Mouse (Mus musculus): ENCODE data around the gene Fgfr2. TPM values are rescaled to one million over a fixed set of nuclear protein-coding genes. Genes with fewer than 3 reads are reported as not detected.

The Fgfr2 gene
- polyA plus RNA-seq, 1 experiment from 2014 or later = 110 TPM

DNA sequence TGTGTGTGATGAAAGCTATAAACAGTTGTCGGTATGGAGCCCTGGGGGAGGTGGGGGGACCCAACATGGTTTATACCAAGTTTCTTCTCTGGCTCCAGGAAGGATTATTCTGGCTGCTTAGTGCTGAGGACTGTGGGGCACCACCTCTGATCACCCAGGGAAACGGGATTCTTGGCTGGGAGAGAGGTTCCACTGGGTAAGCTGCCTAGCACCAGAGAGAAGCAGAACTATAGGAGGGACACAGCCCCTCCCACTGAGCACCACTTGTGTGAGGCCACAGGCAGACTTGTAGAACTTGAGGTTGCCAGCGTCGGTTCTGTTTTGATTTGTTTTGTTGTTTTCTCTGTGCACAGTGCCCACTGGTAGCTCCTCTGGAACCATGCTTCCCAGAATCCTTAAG is 269.2 kb downstream of the Fgfr2 start:
- DNase-seq (ENCODE audit: low spot score) = peak; percentile 19
- Histone ChIP-seq H3K9me3 (ENCODE audit: low read length) (no peaks in the 10 kb centered on the region), H3K4me3 (ENCODE audit: low read depth, low read length) (no peak overlapping the region), H3K27ac (ENCODE audit: low read length) (no peak overlapping the region), H3K27me3 (replicated peaks; ENCODE audit: insufficient read depth, low read length) (no peaks in the 10 kb centered on the region), H3K36me3 (ENCODE audit: insufficient read depth, low read length) (no peaks in the 10 kb centered on the region; the same call in 1 of the 2 replicates), H3K4me2 (replicated peaks; ENCODE audit: low read depth, low read length) (no peak overlapping the region), H3K9ac (replicated peaks; ENCODE audit: low read depth) (no peak overlapping the region), H3K4me1 (ENCODE audit: insufficient read depth, low read depth, low read length) (no peaks in the 10 kb centered on the region)
- no peak for ATAC-seq
- no peak for TF ChIP-seq EP300 (IDR thresholded peaks at IDR 0.05)
- TF ChIP-seq CTCF (IDR thresholded peaks at IDR 0.05) = no peak
- 44% methylated on average over 4 of the region's 4 CpGs for WGBS

DNA sequence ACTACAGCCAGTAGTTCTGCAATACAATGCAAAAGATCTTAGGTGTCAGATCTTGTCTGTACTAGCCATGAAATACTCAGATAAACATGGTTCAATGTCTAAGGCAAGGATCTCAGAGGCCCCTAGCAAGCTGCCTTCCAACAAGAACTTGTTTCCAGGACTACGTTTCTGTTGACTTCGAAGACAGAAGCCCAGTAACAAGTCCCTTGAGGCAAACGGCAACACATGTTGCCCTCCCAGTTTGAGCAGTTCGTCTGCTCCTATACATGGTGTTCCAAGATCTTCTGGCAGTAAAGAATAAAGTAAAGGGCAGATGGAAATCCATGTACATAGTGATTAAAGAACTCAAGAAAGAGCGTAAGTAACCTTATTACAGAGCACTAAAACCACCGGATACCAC is 269.8 kb downstream of the Fgfr2 start:
- H3K4me2 ChIP-seq (replicated peaks; ENCODE audit: low read depth, low read length) = no peak overlapping the region
- no peaks in the 10 kb centered on the region for H3K9me3 ChIP-seq (ENCODE audit: low read length)
- no peak overlapping the region for H3K27ac ChIP-seq (ENCODE audit: low read length)
- H3K4me3 ChIP-seq (ENCODE audit: low read depth, low read length) = no peak overlapping the region
- no peak for TF ChIP-seq EP300 (IDR thresholded peaks at IDR 0.05)
- TF ChIP-seq CTCF (IDR thresholded peaks at IDR 0.05) = no peak
- ATAC-seq (no peak), DNase-seq (ENCODE audit: low spot score) (no peak)
- WGBS = 87% methylated on average over 6 of the region's 6 CpGs
- no peaks in the 10 kb centered on the region for H3K27me3 ChIP-seq (replicated peaks; ENCODE audit: insufficient read depth, low read length)
- no peaks in the 10 kb centered on the region; the same call in 1 of the 2 replicates for H3K36me3 ChIP-seq (ENCODE audit: insufficient read depth, low read length)
- H3K9ac ChIP-seq (replicated peaks; ENCODE audit: low read depth) = no peak overlapping the region
- no peaks in the 10 kb centered on the region for H3K4me1 ChIP-seq (ENCODE audit: insufficient read depth, low read depth, low read length)

DNA sequence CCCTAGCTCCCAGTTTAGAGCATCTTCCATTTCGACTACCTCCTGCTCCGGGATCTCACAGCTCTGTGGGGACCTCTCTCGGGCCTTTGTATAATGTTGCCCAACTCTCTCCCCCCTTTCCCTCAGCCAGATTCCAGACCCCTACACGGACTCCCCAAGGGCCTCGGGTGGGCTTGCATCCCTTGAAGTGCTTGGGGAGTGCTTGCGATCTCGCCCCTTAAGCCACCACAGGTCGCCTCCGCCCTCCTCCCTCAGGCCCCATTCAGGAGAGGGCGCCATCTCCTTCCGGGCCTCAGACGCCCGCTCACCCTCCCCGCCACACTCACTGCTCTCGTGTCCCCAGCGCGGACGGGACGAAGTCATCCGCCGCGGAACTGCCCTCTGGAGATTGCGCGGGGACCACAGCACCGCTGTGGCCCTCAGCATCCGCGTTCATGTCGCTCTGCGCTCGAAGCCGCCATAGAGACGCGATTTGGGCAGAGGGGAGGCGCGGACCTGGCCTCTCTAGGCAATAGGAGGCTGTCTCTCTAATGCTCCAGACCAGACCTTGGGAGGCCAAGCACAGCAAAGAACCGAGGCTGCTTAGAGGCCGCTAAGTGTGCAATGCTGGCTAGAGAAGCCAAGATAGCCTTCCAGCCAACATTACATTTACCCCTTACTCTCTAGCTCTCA is 270.8 kb downstream of the Fgfr2 start, which contains the start of gene Eef1akmt2:
Gene Eef1akmt2, minus strand, starts transcription at position 501 of the 672 bp plus-strand sequence.
- WGBS = 0% methylated on average over 34 of the region's 37 CpGs
- Histone ChIP-seq H3K4me2 (replicated peaks; ENCODE audit: low read depth, low read length) (peak within 1 kb of the TSS; percentile 56), H3K36me3 (ENCODE audit: insufficient read depth, low read length) (no peaks in the 10 kb centered on the region; the same call in 1 of the 2 replicates), H3K27ac (ENCODE audit: low read length) (peak within 1 kb of the TSS; percentile 95), H3K4me3 (ENCODE audit: low read depth, low read length) (peak within 1 kb of the TSS; percentile 76), H3K9ac (replicated peaks; ENCODE audit: low read depth) (peak within 1 kb of the TSS; percentile 87), H3K27me3 (replicated peaks; ENCODE audit: insufficient read depth, low read length) (no peaks in the 10 kb centered on the region), H3K9me3 (ENCODE audit: low read length) (no peaks in the 10 kb centered on the region), H3K4me1 (ENCODE audit: insufficient read depth, low read depth, low read length) (no peaks in the 10 kb centered on the region)
- ATAC-seq (peak; percentile 96), DNase-seq (ENCODE audit: low spot score) (peak; percentile 92)
- no peak for TF ChIP-seq EP300 (IDR thresholded peaks at IDR 0.05)
- peak; percentile 62 for TF ChIP-seq CTCF (IDR thresholded peaks at IDR 0.05)

DNA sequence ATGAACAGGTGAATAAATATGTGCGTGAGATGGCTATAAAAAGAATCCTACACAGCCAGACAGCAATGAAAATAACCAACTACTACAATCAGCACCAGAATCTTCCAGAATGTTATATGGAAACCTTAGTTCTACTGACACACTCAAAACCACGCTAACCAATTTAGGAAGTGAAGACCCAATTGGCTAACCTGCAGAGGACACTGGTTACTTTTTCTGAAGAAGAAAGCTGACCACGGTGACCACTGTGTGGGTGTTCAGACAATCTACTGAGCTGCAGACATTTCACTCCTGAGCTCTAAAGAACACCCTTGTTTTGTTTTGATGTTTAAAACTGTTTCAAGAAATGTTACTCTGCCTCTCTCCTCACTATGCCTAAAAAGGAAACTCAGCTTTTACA is 280.0 kb downstream of the Fgfr2 start:
- no peaks in the 10 kb centered on the region for H3K27me3 ChIP-seq (replicated peaks; ENCODE audit: insufficient read depth, low read length)
- ATAC-seq (no peak), DNase-seq (ENCODE audit: low spot score) (no peak)
- H3K9ac ChIP-seq (replicated peaks; ENCODE audit: low read depth) = no peak overlapping the region
- WGBS = 98% methylated on average over 3 of the region's 3 CpGs
- no peak overlapping the region for H3K4me2 ChIP-seq (replicated peaks; ENCODE audit: low read depth, low read length)
- no peak overlapping the region for H3K4me3 ChIP-seq (ENCODE audit: low read depth, low read length)
- no peaks in the 10 kb centered on the region; the same call in 1 of the 2 replicates for H3K36me3 ChIP-seq (ENCODE audit: insufficient read depth, low read length)
- H3K27ac ChIP-seq (ENCODE audit: low read length) = no peak overlapping the region
- H3K4me1 ChIP-seq (ENCODE audit: insufficient read depth, low read depth, low read length) = no peaks in the 10 kb centered on the region
- TF ChIP-seq EP300 (IDR thresholded peaks at IDR 0.05) = no peak
- TF ChIP-seq CTCF (IDR thresholded peaks at IDR 0.05) = no peak
- H3K9me3 ChIP-seq (ENCODE audit: low read length) = no peaks in the 10 kb centered on the region

DNA sequence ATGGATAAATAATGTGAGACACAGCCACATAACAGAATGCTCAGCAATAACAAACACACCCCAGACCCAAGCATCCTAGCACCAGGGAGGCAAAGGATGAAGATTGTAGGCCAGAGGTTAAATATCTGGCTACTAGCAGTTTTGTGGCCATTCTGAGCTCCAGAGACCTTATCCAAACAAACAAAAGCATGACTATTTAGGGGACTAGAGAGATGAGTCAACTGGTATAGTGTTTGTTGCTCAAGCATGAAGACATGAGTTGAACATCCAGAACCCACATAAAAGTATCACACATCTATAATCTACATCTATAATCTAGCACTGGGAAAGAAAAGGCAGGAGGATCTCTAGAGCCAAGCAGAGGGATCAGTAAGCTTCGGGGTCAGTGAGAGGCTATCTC is 280.7 kb downstream of the Fgfr2 start:
- H3K4me3 ChIP-seq (ENCODE audit: low read depth, low read length) = no peak overlapping the region
- 100% methylated on average over 1 of the region's 1 CpGs for WGBS
- no peak overlapping the region for H3K9ac ChIP-seq (replicated peaks; ENCODE audit: low read depth)
- H3K4me1 ChIP-seq (ENCODE audit: insufficient read depth, low read depth, low read length) = no peaks in the 10 kb centered on the region
- H3K27ac ChIP-seq (ENCODE audit: low read length) = no peak overlapping the region
- DNase-seq (ENCODE audit: low spot score) (no peak), ATAC-seq (no peak)
- H3K9me3 ChIP-seq (ENCODE audit: low read length) = no peaks in the 10 kb centered on the region
- no peak overlapping the region for H3K4me2 ChIP-seq (replicated peaks; ENCODE audit: low read depth, low read length)
- no peaks in the 10 kb centered on the region for H3K36me3 ChIP-seq (ENCODE audit: insufficient read depth, low read length)
- no peak for TF ChIP-seq EP300 (IDR thresholded peaks at IDR 0.05)
- TF ChIP-seq CTCF (IDR thresholded peaks at IDR 0.05) = no peak
- no peaks in the 10 kb centered on the region for H3K27me3 ChIP-seq (replicated peaks; ENCODE audit: insufficient read depth, low read length)

DNA sequence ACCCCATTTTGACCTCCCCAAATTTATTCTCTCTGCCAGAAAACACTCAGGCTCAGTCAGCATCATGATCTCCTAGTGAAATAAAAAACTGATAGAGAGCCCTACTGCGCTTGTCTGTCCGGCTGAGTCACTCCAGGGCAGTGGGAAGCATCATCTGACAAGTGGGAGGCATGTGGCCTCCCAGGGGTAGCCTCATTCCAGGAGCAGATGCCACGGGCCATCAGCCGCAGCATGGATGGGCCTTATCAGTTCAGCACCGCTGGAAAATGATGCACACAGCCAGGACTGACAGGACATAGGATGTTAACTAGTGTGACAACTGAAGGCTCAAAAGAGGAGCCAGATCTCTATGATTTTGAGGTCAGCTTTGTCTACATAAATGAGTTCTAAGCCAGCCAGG is 281.9 kb downstream of the Fgfr2 start:
- no peak overlapping the region for H3K9ac ChIP-seq (replicated peaks; ENCODE audit: low read depth)
- H3K4me1 ChIP-seq (ENCODE audit: insufficient read depth, low read depth, low read length) = no peaks in the 10 kb centered on the region
- no peaks in the 10 kb centered on the region for H3K9me3 ChIP-seq (ENCODE audit: low read length)
- no peak overlapping the region for H3K27ac ChIP-seq (ENCODE audit: low read length)
- no peak overlapping the region for H3K4me3 ChIP-seq (ENCODE audit: low read depth, low read length)
- H3K4me2 ChIP-seq (replicated peaks; ENCODE audit: low read depth, low read length) = no peak overlapping the region
- 65% methylated on average over 5 of the region's 5 CpGs for WGBS
- no peak for ATAC-seq
- H3K27me3 ChIP-seq (replicated peaks; ENCODE audit: insufficient read depth, low read length) = no peaks in the 10 kb centered on the region
- no peak for DNase-seq (ENCODE audit: low spot score)
- H3K36me3 ChIP-seq (ENCODE audit: insufficient read depth, low read length) = no peaks in the 10 kb centered on the region
- TF ChIP-seq CTCF (IDR thresholded peaks at IDR 0.05) = no peak
- no peak for TF ChIP-seq EP300 (IDR thresholded peaks at IDR 0.05)
